Mouse (Mus musculus) olfactory bulb, adult 2 months (tissue): ENCODE measurements around the gene Gm5134.

Source experiments
- CTCF ChIP-seq: fragments of 200-500 bp; IDR thresholded peaks from 2 replicates; pipeline ENCODE4 v1.5.1; 2012; ENCODE audit warnings: low read depth, mild to moderate bottlenecking, low read length, moderate library complexity; ENCODE audit not compliant: insufficient read depth
- POLR2A ChIP-seq: fragments of 200-500 bp; IDR thresholded peaks from 2 replicates; pipeline ENCODE4 v1.6.1; 2012; ENCODE audit warnings: mild to moderate bottlenecking, low read depth, low read length, moderate library complexity; ENCODE audit not compliant: insufficient read depth

DNA sequence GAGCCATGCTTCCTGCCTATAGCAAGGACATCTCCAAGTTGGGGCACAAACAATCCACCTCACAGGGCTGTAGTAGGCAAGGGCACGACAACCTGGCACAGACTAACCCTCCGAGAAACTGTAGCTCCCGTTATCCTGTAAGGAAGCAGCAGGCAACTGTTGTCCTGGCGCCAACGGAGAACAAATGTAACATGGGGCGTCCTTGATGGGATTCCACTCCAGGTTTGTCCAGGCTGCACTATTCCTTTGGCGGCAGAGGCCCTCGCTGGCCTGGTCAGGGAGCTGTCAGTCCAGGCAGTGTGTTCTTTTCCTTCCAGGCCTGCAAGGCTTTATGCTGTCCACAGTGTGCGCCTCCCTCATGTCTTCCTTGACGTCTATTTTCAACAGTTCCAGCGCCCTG lies 41.1 kb downstream of the Gm5134 start:
- TF ChIP-seq POLR2A (no peak), CTCF (no peak)
